Mouse (Mus musculus): ENCODE results near the gene Strn4. TPM values are rescaled to one million over a fixed set of nuclear protein-coding genes. Genes with fewer than 3 reads are reported as not detected.

The Strn4 gene
- polyA plus RNA-seq, 1 experiment from 2014 or later: 97.4 TPM

- WGBS: 0% methylated on average over 24 of the region's 64 CpGs
- DNase-seq (ENCODE audit: low spot score): peak; percentile 34
- Histone ChIP-seq H3K36me3 (ENCODE audit: control insufficient read depth, insufficient read depth, low read length) (peaks cover 13% of the 10 kb centered on the region; the same call in 1 of the 2 replicates), H3K27ac (replicated peaks; ENCODE audit: low read depth, low read length) (peak within 1 kb of the TSS; percentile 99), H3K4me2 (ENCODE audit: low read depth, low read length) (peak within 1 kb of the TSS; percentile 83), H3K27me3 (replicated peaks; ENCODE audit: control insufficient read depth, insufficient read depth, low read length) (peaks cover 4% of the 10 kb centered on the region), H3K9ac (ENCODE audit: low read depth, low read length) (peak within 1 kb of the TSS; percentile 100), H3K9me3 (ENCODE audit: control insufficient read depth, low read length) (no peaks in the 10 kb centered on the region), H3K4me3 (ENCODE audit: low read depth, low read length) (peak within 1 kb of the TSS; percentile 99), H3K4me1 (ENCODE audit: control insufficient read depth, insufficient read depth, low read length) (peaks cover 41% of the 10 kb centered on the region)
- peak; percentile 62 for ATAC-seq (ENCODE audit: low read depth)
These were observed 910 bp downstream of the Strn4 start, which contains the start of gene Fkrp for GRCm38 (mm10) chr7:16816475-16817122. Fkrp (minus strand) TSS chr7:16816732.

- WGBS: 33% methylated on average over 3 of the region's 3 CpGs
- H3K27ac ChIP-seq (replicated peaks; ENCODE audit: low read depth, low read length): no peak overlapping the region
- DNase-seq (ENCODE audit: low spot score): peak; percentile 15
- H3K4me3 ChIP-seq (ENCODE audit: low read depth, low read length): peak overlapping the region; percentile 99
- H3K27me3 ChIP-seq (replicated peaks; ENCODE audit: control insufficient read depth, insufficient read depth, low read length): no peaks in the 10 kb centered on the region; the same call in 1 of the 2 replicates
- peak overlapping the region; percentile 83 for H3K4me2 ChIP-seq (ENCODE audit: low read depth, low read length)
- H3K9me3 ChIP-seq (ENCODE audit: control insufficient read depth, low read length): no peaks in the 10 kb centered on the region
- H3K9ac ChIP-seq (ENCODE audit: low read depth, low read length): peak overlapping the region; percentile 100
- ATAC-seq (ENCODE audit: low read depth): no peak
- H3K4me1 ChIP-seq (ENCODE audit: control insufficient read depth, insufficient read depth, low read length): peaks cover 41% of the 10 kb centered on the region
- H3K36me3 ChIP-seq (ENCODE audit: control insufficient read depth, insufficient read depth, low read length): peaks cover 17% of the 10 kb centered on the region; the same call in 1 of the 2 replicates
These were observed 2.0 kb downstream of the Strn4 start for GRCm38 (mm10) chr7:16817693-16818092.

GRCm38 (mm10) chr7:16819794-16820193, 4.1 kb downstream of the Strn4 start:
- Histone ChIP-seq H3K27ac (replicated peaks; ENCODE audit: low read depth, low read length) (no peak overlapping the region), H3K9me3 (ENCODE audit: control insufficient read depth, low read length) (no peaks in the 10 kb centered on the region), H3K4me1 (ENCODE audit: control insufficient read depth, insufficient read depth, low read length) (peaks cover 41% of the 10 kb centered on the region), H3K27me3 (replicated peaks; ENCODE audit: control insufficient read depth, insufficient read depth, low read length) (no peaks in the 10 kb centered on the region), H3K9ac (ENCODE audit: low read depth, low read length) (no peak overlapping the region), H3K4me2 (ENCODE audit: low read depth, low read length) (no peak overlapping the region), H3K4me3 (ENCODE audit: low read depth, low read length) (no peak overlapping the region), H3K36me3 (ENCODE audit: control insufficient read depth, insufficient read depth, low read length) (peaks cover 24% of the 10 kb centered on the region; the same call in 1 of the 2 replicates)
- 71% methylated on average over 5 of the region's 5 CpGs for WGBS
- DNase-seq (ENCODE audit: low spot score) (no peak), ATAC-seq (ENCODE audit: low read depth) (no peak)

- no peak for DNase-seq (ENCODE audit: low spot score)
- WGBS: 62% methylated on average over 5 of the region's 5 CpGs
- Histone ChIP-seq H3K4me3 (ENCODE audit: low read depth, low read length) (no peak overlapping the region), H3K9ac (ENCODE audit: low read depth, low read length) (no peak overlapping the region), H3K9me3 (ENCODE audit: control insufficient read depth, low read length) (no peaks in the 10 kb centered on the region), H3K4me1 (ENCODE audit: control insufficient read depth, insufficient read depth, low read length) (peaks cover 41% of the 10 kb centered on the region), H3K27ac (replicated peaks; ENCODE audit: low read depth, low read length) (no peak overlapping the region), H3K36me3 (ENCODE audit: control insufficient read depth, insufficient read depth, low read length) (peaks cover 29% of the 10 kb centered on the region), H3K4me2 (ENCODE audit: low read depth, low read length) (no peak overlapping the region), H3K27me3 (replicated peaks; ENCODE audit: control insufficient read depth, insufficient read depth, low read length) (no peaks in the 10 kb centered on the region)
- ATAC-seq (ENCODE audit: low read depth): no peak
These were observed 4.6 kb downstream of the Strn4 start for GRCm38 (mm10) chr7:16820271-16820763.

GRCm38 (mm10) chr7:16821091-16821490, 5.4 kb downstream of the Strn4 start:
- no peaks in the 10 kb centered on the region for H3K27me3 ChIP-seq (replicated peaks; ENCODE audit: control insufficient read depth, insufficient read depth, low read length)
- H3K4me2 ChIP-seq (ENCODE audit: low read depth, low read length): no peak overlapping the region
- no peak overlapping the region for H3K9ac ChIP-seq (ENCODE audit: low read depth, low read length)
- H3K4me1 ChIP-seq (ENCODE audit: control insufficient read depth, insufficient read depth, low read length): peaks cover 35% of the 10 kb centered on the region
- H3K27ac ChIP-seq (replicated peaks; ENCODE audit: low read depth, low read length): no peak overlapping the region
- peaks cover 37% of the 10 kb centered on the region for H3K36me3 ChIP-seq (ENCODE audit: control insufficient read depth, insufficient read depth, low read length)
- H3K9me3 ChIP-seq (ENCODE audit: control insufficient read depth, low read length): no peaks in the 10 kb centered on the region
- whole genome bisulfite sequencing: 33% methylated on average over 3 of the region's 3 CpGs
- DNase-seq (ENCODE audit: low spot score) (no peak), ATAC-seq (ENCODE audit: low read depth) (no peak)
- H3K4me3 ChIP-seq (ENCODE audit: low read depth, low read length): no peak overlapping the region

GRCm38 (mm10) chr7:16821669-16822101, 6.0 kb downstream of the Strn4 start:
- Histone ChIP-seq H3K9ac (ENCODE audit: low read depth, low read length) (no peak overlapping the region), H3K4me2 (ENCODE audit: low read depth, low read length) (no peak overlapping the region), H3K9me3 (ENCODE audit: control insufficient read depth, low read length) (no peaks in the 10 kb centered on the region), H3K4me3 (ENCODE audit: low read depth, low read length) (no peak overlapping the region), H3K36me3 (ENCODE audit: control insufficient read depth, insufficient read depth, low read length) (peaks cover 43% of the 10 kb centered on the region), H3K27ac (replicated peaks; ENCODE audit: low read depth, low read length) (no peak overlapping the region), H3K27me3 (replicated peaks; ENCODE audit: control insufficient read depth, insufficient read depth, low read length) (no peaks in the 10 kb centered on the region), H3K4me1 (ENCODE audit: control insufficient read depth, insufficient read depth, low read length) (peaks cover 35% of the 10 kb centered on the region)
- ATAC-seq (ENCODE audit: low read depth): no peak
- WGBS: 59% methylated on average over 4 of the region's 4 CpGs
- DNase-seq (ENCODE audit: low spot score): no peak

GRCm38 (mm10) chr7:16823734-16824133, 8.0 kb downstream of the Strn4 start:
- Histone ChIP-seq H3K4me2 (ENCODE audit: low read depth, low read length) (no peak overlapping the region), H3K27ac (replicated peaks; ENCODE audit: low read depth, low read length) (no peak overlapping the region), H3K9me3 (ENCODE audit: control insufficient read depth, low read length) (no peaks in the 10 kb centered on the region), H3K27me3 (replicated peaks; ENCODE audit: control insufficient read depth, insufficient read depth, low read length) (no peaks in the 10 kb centered on the region), H3K4me1 (ENCODE audit: control insufficient read depth, insufficient read depth, low read length) (peaks cover 20% of the 10 kb centered on the region), H3K9ac (ENCODE audit: low read depth, low read length) (no peak overlapping the region), H3K4me3 (ENCODE audit: low read depth, low read length) (no peak overlapping the region), H3K36me3 (ENCODE audit: control insufficient read depth, insufficient read depth, low read length) (peaks cover 64% of the 10 kb centered on the region)
- WGBS: 73% methylated on average over 5 of the region's 5 CpGs
- ATAC-seq (ENCODE audit: low read depth) (no peak), DNase-seq (ENCODE audit: low spot score) (no peak)

- no peak overlapping the region for H3K4me2 ChIP-seq (ENCODE audit: low read depth, low read length)
- peaks cover 3% of the 10 kb centered on the region; the same call in 1 of the 2 replicates for H3K4me1 ChIP-seq (ENCODE audit: control insufficient read depth, insufficient read depth, low read length)
- H3K27me3 ChIP-seq (replicated peaks; ENCODE audit: control insufficient read depth, insufficient read depth, low read length): no peaks in the 10 kb centered on the region
- no peak overlapping the region for H3K9ac ChIP-seq (ENCODE audit: low read depth, low read length)
- no peak overlapping the region for H3K4me3 ChIP-seq (ENCODE audit: low read depth, low read length)
- WGBS: 82% methylated on average over 10 of the region's 10 CpGs
- H3K27ac ChIP-seq (replicated peaks; ENCODE audit: low read depth, low read length): no peak overlapping the region
- DNase-seq (ENCODE audit: low spot score) (no peak), ATAC-seq (ENCODE audit: low read depth) (no peak)
- H3K36me3 ChIP-seq (ENCODE audit: control insufficient read depth, insufficient read depth, low read length): peaks cover 84% of the 10 kb centered on the region
- no peaks in the 10 kb centered on the region for H3K9me3 ChIP-seq (ENCODE audit: control insufficient read depth, low read length)
These were observed 10.1 kb downstream of the Strn4 start for GRCm38 (mm10) chr7:16825785-16826184.

GRCm38 (mm10) chr7:16826571-16826970, 10.9 kb downstream of the Strn4 start:
- Histone ChIP-seq H3K36me3 (ENCODE audit: control insufficient read depth, insufficient read depth, low read length) (peaks cover 92% of the 10 kb centered on the region), H3K27me3 (replicated peaks; ENCODE audit: control insufficient read depth, insufficient read depth, low read length) (no peaks in the 10 kb centered on the region), H3K9me3 (ENCODE audit: control insufficient read depth, low read length) (no peaks in the 10 kb centered on the region), H3K4me1 (ENCODE audit: control insufficient read depth, insufficient read depth, low read length) (peaks cover under 1% of the 10 kb centered on the region; the same call in 1 of the 2 replicates), H3K4me3 (ENCODE audit: low read depth, low read length) (no peak overlapping the region), H3K27ac (replicated peaks; ENCODE audit: low read depth, low read length) (no peak overlapping the region), H3K9ac (ENCODE audit: low read depth, low read length) (no peak overlapping the region), H3K4me2 (ENCODE audit: low read depth, low read length) (no peak overlapping the region)
- 64% methylated on average over 5 of the region's 5 CpGs for WGBS
- DNase-seq (ENCODE audit: low spot score): no peak
- ATAC-seq (ENCODE audit: low read depth): no peak

Data from embryonic facial prominence, embryonic 14.5 days (tissue).